Mouse (Mus musculus): ENCODE data around the gene Txnrd2. TPM values are rescaled to one million over a fixed set of nuclear protein-coding genes. Genes with fewer than 3 reads are reported as not detected.

Gene Txnrd2
- polyA plus RNA-seq, 1 experiment from 2014 or later, result 27.8 TPM

DNA sequence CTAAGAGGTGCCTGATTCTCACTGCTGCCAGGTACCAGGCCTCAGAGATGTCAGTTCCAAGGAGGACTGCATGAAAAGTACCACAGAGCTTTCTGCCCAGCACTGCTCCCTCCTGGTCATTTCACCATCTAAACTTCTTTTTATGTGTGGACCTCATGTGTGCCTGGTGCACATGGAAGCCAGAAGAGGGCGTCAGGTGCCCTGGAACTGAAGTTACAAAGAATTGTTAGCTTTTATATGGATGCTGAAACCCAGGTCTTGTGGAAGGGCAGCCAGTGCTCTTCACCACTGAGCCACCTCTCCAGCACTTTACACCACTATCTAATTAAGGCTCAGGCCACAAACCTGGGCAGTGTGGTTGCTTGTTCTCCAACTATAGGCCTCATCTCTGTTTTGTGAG, 44.6 kb downstream of the Txnrd2 start:
- ATAC-seq, result no peak
- H3K9ac ChIP-seq (replicated peaks; ENCODE audit: low read depth, low read length), result no peak overlapping the region
- H3K4me2 ChIP-seq (ENCODE audit: low read length), result no peak overlapping the region
- H3K9me3 ChIP-seq (ENCODE audit: control insufficient read depth, low read length), result no peaks in the 10 kb centered on the region
- no peak overlapping the region for H3K4me3 ChIP-seq (replicated peaks; ENCODE audit: low read length)
- no peaks in the 10 kb centered on the region for H3K4me1 ChIP-seq (replicated peaks; ENCODE audit: control insufficient read depth, insufficient read depth, low read length)
- H3K36me3 ChIP-seq (ENCODE audit: control insufficient read depth, insufficient read depth), result no peaks in the 10 kb centered on the region
- 6% methylated on average over 1 of the region's 1 CpGs for WGBS
- no peak overlapping the region for H3K27ac ChIP-seq (ENCODE audit: low read length)
- no peaks in the 10 kb centered on the region for H3K27me3 ChIP-seq (replicated peaks; ENCODE audit: control insufficient read depth, insufficient read depth, low read length)

DNA sequence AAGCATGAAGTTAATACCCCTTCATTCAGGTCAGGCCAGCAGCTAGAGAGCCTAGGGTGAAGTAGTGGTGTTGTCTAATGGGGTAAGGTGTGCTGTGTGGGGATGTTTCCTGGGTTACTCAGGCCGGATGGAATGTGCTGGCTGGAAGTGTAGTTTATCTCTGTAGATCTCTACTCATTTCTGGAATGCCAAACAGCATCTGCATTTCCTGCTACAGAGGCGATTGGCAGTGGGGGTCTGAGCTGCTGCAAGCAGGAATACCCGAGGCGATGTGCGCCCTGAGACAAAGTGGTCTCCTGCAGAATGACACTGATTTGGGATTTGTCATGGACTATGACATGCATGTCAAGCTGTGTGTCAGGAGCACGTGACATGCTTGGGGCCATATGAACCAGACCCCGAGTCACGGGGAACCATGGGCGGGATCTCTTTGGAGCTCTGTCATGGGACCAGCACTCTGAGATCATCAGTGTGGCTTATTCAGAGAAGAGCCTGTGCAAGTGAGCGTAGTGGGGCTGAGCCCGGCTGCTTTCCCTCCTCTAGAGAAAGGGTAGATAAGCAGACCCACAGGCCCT, 45.3 kb downstream of the Txnrd2 start:
- no peak overlapping the region for H3K4me3 ChIP-seq (replicated peaks; ENCODE audit: low read length)
- H3K4me1 ChIP-seq (replicated peaks; ENCODE audit: control insufficient read depth, insufficient read depth, low read length), result no peaks in the 10 kb centered on the region
- no peak for ATAC-seq
- H3K9me3 ChIP-seq (ENCODE audit: control insufficient read depth, low read length), result no peaks in the 10 kb centered on the region
- H3K36me3 ChIP-seq (ENCODE audit: control insufficient read depth, insufficient read depth), result no peaks in the 10 kb centered on the region; the same call in 1 of the 2 replicates
- 89% methylated on average over 11 of the region's 11 CpGs for WGBS
- no peaks in the 10 kb centered on the region for H3K27me3 ChIP-seq (replicated peaks; ENCODE audit: control insufficient read depth, insufficient read depth, low read length)
- no peak overlapping the region for H3K4me2 ChIP-seq (ENCODE audit: low read length)
- no peak overlapping the region for H3K9ac ChIP-seq (replicated peaks; ENCODE audit: low read depth, low read length)
- no peak overlapping the region for H3K27ac ChIP-seq (ENCODE audit: low read length)

DNA sequence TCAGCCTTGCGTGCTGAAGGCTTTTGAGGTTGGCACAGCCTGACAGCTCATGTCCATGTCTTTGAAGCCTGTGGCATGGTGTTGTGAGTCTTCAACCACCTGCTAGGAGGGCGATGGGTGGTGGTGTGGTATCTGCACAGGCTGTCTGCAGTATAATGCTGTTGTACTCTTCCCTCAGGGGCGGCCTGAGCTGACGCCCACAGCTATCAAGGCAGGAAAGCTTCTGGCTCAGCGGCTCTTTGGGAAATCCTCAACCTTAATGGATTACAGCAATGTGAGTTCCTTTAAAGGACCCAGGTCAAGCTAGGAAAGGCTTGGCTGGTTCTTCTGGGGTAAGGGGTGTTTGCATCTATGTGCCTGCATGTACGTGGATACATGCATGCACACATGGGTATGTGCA, 45.8 kb downstream of the Txnrd2 start:
- H3K9me3 ChIP-seq (ENCODE audit: control insufficient read depth, low read length), result no peaks in the 10 kb centered on the region
- H3K9ac ChIP-seq (replicated peaks; ENCODE audit: low read depth, low read length), result no peak overlapping the region
- no peaks in the 10 kb centered on the region for H3K4me1 ChIP-seq (replicated peaks; ENCODE audit: control insufficient read depth, insufficient read depth, low read length)
- WGBS, result 92% methylated on average over 6 of the region's 6 CpGs
- H3K36me3 ChIP-seq (ENCODE audit: control insufficient read depth, insufficient read depth), result no peaks in the 10 kb centered on the region; the same call in 1 of the 2 replicates
- no peak overlapping the region for H3K4me3 ChIP-seq (replicated peaks; ENCODE audit: low read length)
- H3K4me2 ChIP-seq (ENCODE audit: low read length), result no peak overlapping the region
- no peak for ATAC-seq
- H3K27ac ChIP-seq (ENCODE audit: low read length), result no peak overlapping the region
- no peaks in the 10 kb centered on the region for H3K27me3 ChIP-seq (replicated peaks; ENCODE audit: control insufficient read depth, insufficient read depth, low read length)

DNA sequence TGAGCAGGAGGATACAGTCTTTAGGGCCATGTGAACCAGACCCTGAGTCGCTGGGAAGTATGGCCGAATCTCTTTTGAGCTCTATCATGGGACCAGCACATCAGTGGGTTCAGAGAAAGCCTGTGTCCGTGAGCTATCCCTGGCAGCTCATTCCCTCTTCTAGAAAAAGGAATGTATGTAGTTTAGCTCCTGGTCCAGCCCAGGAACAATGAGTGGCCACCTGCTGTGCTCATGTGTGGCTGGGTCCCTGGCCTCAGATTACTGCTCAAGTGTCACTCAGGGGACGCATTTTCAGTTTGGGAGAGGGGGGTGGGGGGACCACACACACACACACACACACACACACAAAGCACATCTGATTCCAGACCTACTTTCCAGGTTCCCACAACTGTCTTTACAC, 46.2 kb downstream of the Txnrd2 start:
- no peak for ATAC-seq
- WGBS, result 49% methylated on average over 4 of the region's 4 CpGs

DNA sequence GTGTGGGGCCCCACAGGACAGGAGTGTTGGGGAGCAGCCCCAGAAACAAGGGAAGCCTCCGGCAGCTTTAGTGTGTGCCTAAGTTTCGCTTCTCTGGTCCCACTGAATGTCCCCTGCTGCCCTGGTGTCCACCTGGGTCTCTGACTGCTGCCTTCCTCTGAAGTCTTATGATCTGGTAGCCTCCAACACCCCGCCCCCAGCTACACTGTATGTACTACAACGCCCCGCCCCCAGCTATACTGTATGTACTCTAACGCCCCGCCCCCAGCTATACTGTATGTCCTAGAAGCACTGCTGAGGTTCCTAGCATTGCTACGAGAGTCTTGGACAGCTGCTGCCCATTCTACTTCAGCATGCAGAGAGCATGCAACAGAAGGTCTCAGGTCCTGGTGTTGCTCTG, 46.8 kb downstream of the Txnrd2 start:
- Histone ChIP-seq H3K36me3 (ENCODE audit: control insufficient read depth, insufficient read depth) (no peaks in the 10 kb centered on the region; the same call in 1 of the 2 replicates), H3K4me2 (ENCODE audit: low read length) (no peak overlapping the region), H3K4me1 (replicated peaks; ENCODE audit: control insufficient read depth, insufficient read depth, low read length) (no peaks in the 10 kb centered on the region), H3K9me3 (ENCODE audit: control insufficient read depth, low read length) (no peaks in the 10 kb centered on the region), H3K9ac (replicated peaks; ENCODE audit: low read depth, low read length) (no peak overlapping the region), H3K27ac (ENCODE audit: low read length) (no peak overlapping the region), H3K4me3 (replicated peaks; ENCODE audit: low read length) (no peak overlapping the region), H3K27me3 (replicated peaks; ENCODE audit: control insufficient read depth, insufficient read depth, low read length) (no peaks in the 10 kb centered on the region)
- WGBS, result 94% methylated on average over 8 of the region's 8 CpGs
- no peak for ATAC-seq

More for the DNA sequence above, 46.2 kb downstream of the Txnrd2 start:
- Histone ChIP-seq H3K27me3 (replicated peaks; ENCODE audit: control insufficient read depth, insufficient read depth, low read length) (no peaks in the 10 kb centered on the region), H3K4me3 (replicated peaks; ENCODE audit: low read length) (no peak overlapping the region), H3K27ac (ENCODE audit: low read length) (no peak overlapping the region), H3K36me3 (ENCODE audit: control insufficient read depth, insufficient read depth) (no peaks in the 10 kb centered on the region; the same call in 1 of the 2 replicates), H3K4me1 (replicated peaks; ENCODE audit: control insufficient read depth, insufficient read depth, low read length) (no peaks in the 10 kb centered on the region), H3K9me3 (ENCODE audit: control insufficient read depth, low read length) (no peaks in the 10 kb centered on the region), H3K4me2 (ENCODE audit: low read length) (no peak overlapping the region), H3K9ac (replicated peaks; ENCODE audit: low read depth, low read length) (no peak overlapping the region)

DNA sequence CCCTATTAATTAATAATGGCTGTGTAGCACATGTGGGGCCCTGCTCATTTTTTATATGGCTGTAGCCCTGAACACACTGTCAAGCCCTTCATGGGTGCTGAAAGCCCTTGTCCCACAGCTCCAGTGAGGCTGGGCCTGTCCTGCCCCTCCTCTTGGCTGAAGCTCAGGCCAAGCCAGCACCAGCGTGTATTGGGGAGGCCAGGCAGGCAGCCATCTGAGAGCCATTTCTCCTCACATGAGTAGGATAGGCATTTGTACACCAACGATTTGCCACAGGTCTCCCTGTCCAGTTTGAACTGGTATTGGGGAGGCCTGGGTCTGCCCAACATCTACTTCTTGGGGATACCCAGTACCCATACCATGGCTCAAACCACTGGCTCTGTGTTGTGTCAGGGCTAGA, 47.8 kb downstream of the Txnrd2 start:
- H3K4me3 ChIP-seq (replicated peaks; ENCODE audit: low read length), result no peak overlapping the region
- WGBS, result 83% methylated on average over 2 of the region's 2 CpGs
- H3K27me3 ChIP-seq (replicated peaks; ENCODE audit: control insufficient read depth, insufficient read depth, low read length), result no peaks in the 10 kb centered on the region
- no peaks in the 10 kb centered on the region; the same call in 1 of the 2 replicates for H3K36me3 ChIP-seq (ENCODE audit: control insufficient read depth, insufficient read depth)
- H3K27ac ChIP-seq (ENCODE audit: low read length), result no peak overlapping the region
- no peak overlapping the region for H3K4me2 ChIP-seq (ENCODE audit: low read length)
- H3K4me1 ChIP-seq (replicated peaks; ENCODE audit: control insufficient read depth, insufficient read depth, low read length), result no peaks in the 10 kb centered on the region
- no peak for ATAC-seq
- H3K9ac ChIP-seq (replicated peaks; ENCODE audit: low read depth, low read length), result no peak overlapping the region
- H3K9me3 ChIP-seq (ENCODE audit: control insufficient read depth, low read length), result no peaks in the 10 kb centered on the region

DNA sequence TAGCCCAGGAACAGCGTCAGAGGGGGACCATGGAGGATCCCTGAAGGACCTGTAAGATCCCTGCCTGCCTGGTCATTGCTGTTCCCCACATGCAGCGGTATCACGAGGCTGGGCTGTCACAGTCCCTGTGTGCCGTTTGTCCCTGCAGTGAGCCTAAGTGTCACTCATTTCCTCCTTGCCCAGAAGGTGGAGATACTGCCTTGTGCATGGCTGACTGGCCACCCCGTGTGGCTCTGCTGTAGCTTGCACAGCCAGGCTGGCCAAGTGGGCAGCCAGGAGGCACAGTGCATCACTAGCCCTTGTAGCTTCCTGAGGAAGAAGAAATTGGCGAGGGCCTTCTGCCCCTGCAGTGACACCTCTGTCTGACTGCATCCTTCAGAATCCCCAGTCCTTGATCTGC, 51.8 kb downstream of the Txnrd2 start:
- 73% methylated on average over 6 of the region's 6 CpGs for WGBS
- H3K36me3 ChIP-seq (ENCODE audit: control insufficient read depth, insufficient read depth), result no peaks in the 10 kb centered on the region; the same call in 1 of the 2 replicates
- no peak overlapping the region for H3K4me3 ChIP-seq (replicated peaks; ENCODE audit: low read length)

DNA sequence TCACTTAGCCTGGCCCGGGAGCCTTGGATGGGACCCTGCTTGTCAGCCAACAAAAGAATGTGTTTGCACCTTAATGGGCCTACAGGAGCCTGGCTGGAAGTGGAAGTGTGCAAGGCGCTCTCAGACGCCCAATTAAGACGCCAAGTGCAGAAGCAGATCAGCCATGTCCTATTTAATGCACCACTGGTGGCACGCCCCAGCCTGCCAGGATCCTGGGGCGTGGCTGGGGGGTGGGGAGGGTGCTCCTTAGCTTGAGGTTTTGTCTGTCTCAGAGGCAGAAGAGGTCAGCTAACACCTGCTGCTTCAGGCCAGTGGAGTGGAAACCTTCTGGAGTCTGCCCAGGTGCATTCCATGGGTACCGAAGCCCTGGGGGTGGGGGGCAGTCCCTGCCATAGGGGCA, 53.5 kb downstream of the Txnrd2 start:
- Histone ChIP-seq H3K4me3 (replicated peaks; ENCODE audit: low read length) (no peak overlapping the region), H3K36me3 (ENCODE audit: control insufficient read depth, insufficient read depth) (no peaks in the 10 kb centered on the region; the same call in 1 of the 2 replicates), H3K27ac (ENCODE audit: low read length) (no peak overlapping the region), H3K4me1 (replicated peaks; ENCODE audit: control insufficient read depth, insufficient read depth, low read length) (peaks cover 5% of the 10 kb centered on the region; the same call in 1 of the 2 replicates), H3K4me2 (ENCODE audit: low read length) (no peak overlapping the region), H3K9ac (replicated peaks; ENCODE audit: low read depth, low read length) (no peak overlapping the region), H3K9me3 (ENCODE audit: control insufficient read depth, low read length) (no peaks in the 10 kb centered on the region), H3K27me3 (replicated peaks; ENCODE audit: control insufficient read depth, insufficient read depth, low read length) (no peaks in the 10 kb centered on the region)
- WGBS, result 21% methylated on average over 7 of the region's 7 CpGs
- ATAC-seq, result no peak

More for the DNA sequence above, 51.8 kb downstream of the Txnrd2 start:
- Histone ChIP-seq H3K4me2 (ENCODE audit: low read length) (no peak overlapping the region), H3K9me3 (ENCODE audit: control insufficient read depth, low read length) (no peaks in the 10 kb centered on the region), H3K27me3 (replicated peaks; ENCODE audit: control insufficient read depth, insufficient read depth, low read length) (no peaks in the 10 kb centered on the region), H3K9ac (replicated peaks; ENCODE audit: low read depth, low read length) (no peak overlapping the region), H3K27ac (ENCODE audit: low read length) (no peak overlapping the region), H3K4me1 (replicated peaks; ENCODE audit: control insufficient read depth, insufficient read depth, low read length) (peaks cover 3% of the 10 kb centered on the region; the same call in 1 of the 2 replicates)
- no peak for ATAC-seq

DNA sequence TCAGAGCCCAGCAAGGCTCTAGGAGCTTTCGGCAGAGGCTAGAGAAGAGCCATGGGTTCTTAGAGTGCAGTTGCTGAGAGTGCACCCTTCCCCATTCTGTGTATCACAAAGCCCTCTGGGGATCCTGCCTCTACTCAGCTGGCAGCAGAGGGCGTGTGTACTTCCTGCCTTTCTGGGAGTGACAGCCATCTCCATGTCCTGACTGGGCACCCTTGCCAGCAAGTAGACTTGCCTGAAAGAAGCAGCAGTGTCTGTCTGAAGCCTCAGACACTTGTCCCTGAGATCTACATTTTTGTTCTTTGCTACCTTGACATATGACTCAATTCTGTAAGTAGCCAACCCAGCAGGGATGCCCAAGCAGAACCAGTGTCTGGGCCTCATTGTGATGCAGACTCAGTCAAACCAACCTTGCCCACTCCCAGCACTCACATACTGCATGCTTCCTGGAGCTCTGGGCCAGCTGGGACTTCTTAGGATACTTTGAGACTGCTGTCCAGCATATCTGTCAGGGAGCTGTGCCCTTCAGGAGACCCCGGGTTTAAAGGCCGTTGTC, 54.8 kb downstream of the Txnrd2 start:
- Histone ChIP-seq H3K27me3 (replicated peaks; ENCODE audit: control insufficient read depth, insufficient read depth, low read length) (no peaks in the 10 kb centered on the region), H3K9ac (replicated peaks; ENCODE audit: low read depth, low read length) (0 out of 2 replicates have a peak overlapping the region, but pooled peaks have one; percentile 18), H3K4me1 (replicated peaks; ENCODE audit: control insufficient read depth, insufficient read depth, low read length) (peaks cover 5% of the 10 kb centered on the region; the same call in 1 of the 2 replicates), H3K4me2 (ENCODE audit: low read length) (no peak overlapping the region), H3K36me3 (ENCODE audit: control insufficient read depth, insufficient read depth) (no peaks in the 10 kb centered on the region; the same call in 1 of the 2 replicates), H3K27ac (ENCODE audit: low read length) (no peak overlapping the region), H3K4me3 (replicated peaks; ENCODE audit: low read length) (no peak overlapping the region), H3K9me3 (ENCODE audit: control insufficient read depth, low read length) (no peaks in the 10 kb centered on the region)
- WGBS, result 66% methylated on average over 4 of the region's 4 CpGs
- ATAC-seq, result no peak
